Mouse (Mus musculus) heart, adult 2 months (tissue): ENCODE data around the gene Scamp4.

Experiments used
- CTCF ChIP-seq: fragments of 200-600 bp; IDR thresholded peaks from 2 replicates; pipeline ENCODE4 v1.8.1; 2022; ENCODE audit warnings: antibody characterized with exemption, mild to moderate bottlenecking, moderate library complexity
- EP300 ChIP-seq: fragments of 200-500 bp; IDR thresholded peaks from 2 replicates; pipeline ENCODE4 v1.6.1; 2011; ENCODE audit warnings: low read depth, low read length, control low read depth; ENCODE audit not compliant: insufficient read depth
- POLR2A ChIP-seq: fragments of 200-500 bp; IDR thresholded peaks from 2 replicates; pipeline ENCODE4 v1.6.1; 2011; ENCODE audit warnings: mild to moderate bottlenecking, low read depth, low read length, control low read depth; ENCODE audit not compliant: insufficient read depth

- TF ChIP-seq POLR2A (peak; percentile 62), CTCF (peak; percentile 88), EP300 (peak; percentile 36; the same call in 1 of the 2 replicates)
These were observed 24.4 kb upstream of the Scamp4 start for GRCm38 (mm10) chr10:80578131-80578750.
